Mouse (Mus musculus) bone marrow, adult 2 months (tissue): ENCODE data around the gene Ankzf1.

ENCODE experiments used
- CTCF ChIP-seq: fragments of 200-500 bp; IDR thresholded peaks from 2 replicates; pipeline ENCODE4 v1.5.1; 2011; ENCODE audit warnings: low read length, control low read depth; ENCODE audit not compliant: control insufficient read depth, insufficient read depth
- POLR2A ChIP-seq: fragments of 200-500 bp; IDR thresholded peaks from 2 replicates; pipeline ENCODE4 v1.6.1; 2011; ENCODE audit warnings: low read depth, mild to moderate bottlenecking, control low read depth, low read length, borderline replicate concordance; ENCODE audit not compliant: control insufficient read depth

DNA sequence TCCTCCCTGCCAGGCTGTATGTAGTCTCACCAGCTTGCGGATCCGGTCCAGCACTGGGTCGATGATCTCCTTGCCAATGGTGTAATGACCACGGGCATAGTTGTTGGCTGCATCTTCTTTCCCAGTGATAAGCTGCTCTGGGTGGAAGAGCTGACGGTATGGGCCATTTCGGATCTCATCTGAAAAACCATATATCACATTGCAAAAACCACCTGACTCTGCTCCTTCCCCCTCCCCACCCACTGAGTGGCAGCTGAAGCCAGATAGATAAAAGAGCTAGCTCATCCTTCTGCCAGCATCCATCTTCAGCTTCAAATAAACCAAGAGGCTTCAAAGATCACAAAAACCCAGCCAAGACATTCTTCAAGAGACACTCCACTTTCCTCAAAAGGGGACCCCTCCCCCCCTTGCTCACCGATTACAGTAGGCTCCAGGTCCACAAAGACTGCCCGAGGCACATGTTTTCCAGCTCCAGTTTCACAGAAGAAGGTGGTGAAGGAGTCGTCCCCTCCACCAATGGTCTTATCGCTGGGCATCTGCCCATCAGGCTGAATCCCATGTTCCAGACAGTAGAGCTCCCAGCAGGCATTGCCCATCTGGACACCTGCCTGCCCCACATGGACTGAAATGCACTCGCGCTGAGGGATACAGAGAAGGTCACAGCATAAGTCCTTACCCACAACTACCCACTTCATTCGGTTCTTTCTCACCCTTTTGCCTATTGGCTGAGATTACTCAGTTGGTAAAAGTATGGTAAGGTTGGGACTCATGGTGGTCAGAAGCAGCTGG is 25.0 kb downstream of the Ankzf1 start:
- TF ChIP-seq CTCF = no peak
- peak; percentile 35; the same call in 1 of the 2 replicates for TF ChIP-seq POLR2A
